Mouse (Mus musculus) spleen, adult 2 months (tissue): ENCODE measurements around the gene Ulk4.

ENCODE experiments used
- CTCF ChIP-seq: fragments of 200-500 bp; IDR thresholded peaks from 2 replicates; pipeline ENCODE4 v1.5.1; 2011; ENCODE audit warnings: mild to moderate bottlenecking, inconsistent platforms; ENCODE audit not compliant: insufficient read depth, insufficient read length, insufficient replicate concordance; ENCODE audit errors: extremely low read depth
- POLR2A ChIP-seq: fragments of 200-500 bp; IDR thresholded peaks from 2 replicates; pipeline ENCODE4 v1.6.1; 2011; ENCODE audit warnings: low read depth, low read length, inconsistent platforms

GRCm38 (mm10) chr9:120973026-120973515 is 303.9 kb downstream of the Ulk4 start:
- TF ChIP-seq CTCF (no peak), POLR2A (no peak)
